Comparison of ENCODE assay signal across 26 mouse cellular contexts in the genomic region with DNA sequence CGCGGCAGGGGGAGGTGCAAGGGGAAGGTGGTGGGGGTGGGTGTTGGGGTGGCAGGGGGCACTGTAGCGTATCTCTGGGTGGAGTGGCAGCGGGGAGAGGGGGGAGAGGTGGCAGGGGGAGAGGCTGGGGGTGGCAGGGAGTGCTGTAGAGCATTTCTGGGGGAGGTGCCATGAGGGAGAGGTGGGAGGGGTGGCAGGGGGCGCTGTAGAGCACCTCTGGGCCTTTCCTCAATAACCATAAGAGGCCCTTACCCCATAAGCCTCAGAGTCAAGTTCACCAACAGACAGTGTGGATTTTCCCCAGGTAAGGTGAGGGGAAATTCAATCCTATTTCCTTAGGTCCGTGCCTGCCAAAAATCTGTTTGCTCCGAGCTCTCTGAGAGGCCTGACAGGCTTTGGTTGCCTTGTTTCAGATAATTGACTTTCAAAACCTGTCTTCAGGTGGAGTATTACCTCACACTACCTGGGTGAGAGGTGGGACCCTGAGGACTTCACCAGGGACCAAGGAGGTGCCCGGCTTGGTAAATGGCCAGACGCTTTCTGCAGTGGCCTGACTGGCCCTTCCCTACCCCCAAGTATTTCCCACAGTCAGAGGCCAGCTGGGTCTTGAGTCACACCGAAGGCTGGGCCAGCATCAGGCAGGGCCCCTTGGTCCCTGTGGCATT. TPM values are rescaled to one million over a fixed set of nuclear protein-coding genes. Genes with fewer than 3 reads are reported as not detected.
DNase-seq lines count a peak whose midpoint lies in the region; TF ChIP-seq lines count a peak whose summit lies in the region.
"Had no signal": no experiment of that assay in that cellular context is flagged by ENCODE, and none has a peak within 500 bp of the region (broad histone marks: within the 10 kb centered on the region; RNA-seq: fewer than 3 reads in every experiment).

No protein-coding gene starts in this region.

- 0 out of 2 replicates have a peak, but pooled peaks have one; percentile 17 for TF ChIP-seq CTCF in layer of hippocampus, adult 2 months (conservative IDR thresholded peaks at IDR 0.05)
- no peak for TF ChIP-seq CTCF in heart, adult 2 months (IDR thresholded peaks at IDR 0.05)

- H3K79me2 ChIP-seq in heart, adult 2 months (replicated peaks; ENCODE audit: control insufficient read depth, insufficient read depth, low read length) = no peaks in the 10 kb centered on the region

- no peak for TF ChIP-seq EP300 in heart, adult 2 months (IDR thresholded peaks at IDR 0.05; ENCODE audit: insufficient read depth, low read depth, low read length)

- no peak for TF ChIP-seq POLR2A in heart, adult 2 months (IDR thresholded peaks at IDR 0.05; ENCODE audit: insufficient read depth, low read depth, low read length)

- no peak overlapping the region for H3K9ac ChIP-seq in heart, adult 2 months (ENCODE audit: low read depth, low read length)
- H3K9ac ChIP-seq: kidney, embryonic 15.5 days; limb, embryonic 13.5 days; liver, embryonic 13.5 days; neural tube, embryonic 12.5 days had no signal

- peaks cover 3% of the 10 kb centered on the region; the same call in 1 of the 2 replicates for H3K27me3 ChIP-seq in heart, adult 2 months (ENCODE audit: control insufficient read depth, insufficient read depth, low read length)

- no peak for DNase-seq in layer of hippocampus, adult 2 months (ENCODE audit: low spot score in 2 of 2)
- no peak for DNase-seq in layer of hippocampus, postnatal 10 days (ENCODE audit: low spot score in 2 of 2)
- peak; percentile 5 for DNase-seq in 3T3-L1 (ENCODE audit: low read depth, low spot score)
- peak; percentile 31 for DNase-seq in fat pad, adult 2 months (ENCODE audit: extremely low read depth, low read depth, low spot score)
- DNase-seq in lung, postnatal 4 days = peak; percentile 22 to 56
- DNase-seq in testis, postnatal 10 days (ENCODE audit: low spot score) = no peak
- DNase-seq in heart, adult 2 months = no peak
- DNase-seq: adrenal gland, postnatal 36 days; cerebellum, adult 11-12 months; cerebellum, postnatal 14 days; gastrocnemius, postnatal 14 days; heart, adult 18-20 months; heart, postnatal 36 days; kidney, postnatal 4 days; liver, embryonic 13.5 days had no signal

- no peak overlapping the region for H3K4me3 ChIP-seq in layer of hippocampus, adult 2 months
- no peak overlapping the region for H3K4me3 ChIP-seq in heart, adult 2 months
- H3K4me3 ChIP-seq: kidney, embryonic 15.5 days; limb, embryonic 13.5 days; liver, embryonic 13.5 days; midbrain, embryonic 10.5 days; neural tube, embryonic 12.5 days had no signal

- 61% methylated on average over 9 of the region's 10 CpGs for WGBS in heart, adult 2 months

- H3K36me3 ChIP-seq in heart, adult 2 months (ENCODE audit: control insufficient read depth, insufficient read depth, low read length) = no peaks in the 10 kb centered on the region
- H3K36me3 ChIP-seq: kidney, embryonic 15.5 days; limb, embryonic 13.5 days; liver, embryonic 13.5 days; neural tube, embryonic 12.5 days had no signal

- intact Hi-C loops in heart, adult 2 months (cut with DNase I) = no loop called here

- H3K4me1 ChIP-seq in heart, adult 2 months (ENCODE audit: control insufficient read depth, insufficient read depth, low read length) = no peaks in the 10 kb centered on the region
- H3K4me1 ChIP-seq: liver, embryonic 13.5 days had no signal

- H3K27ac ChIP-seq in layer of hippocampus, adult 2 months = no peak overlapping the region
- no peak overlapping the region for H3K27ac ChIP-seq in heart, adult 2 months
- H3K27ac ChIP-seq: kidney, embryonic 15.5 days; limb, embryonic 13.5 days; liver, embryonic 13.5 days; macrophage; neural tube, embryonic 12.5 days had no signal

RNA-seq across cellular contexts. Expression of a gene that starts 33.8 kb away (rescaled TPM):
- not detected for total RNA-seq in layer of hippocampus, adult 2 months (2021)
- under 1 TPM in 1 of 2 experiments, not detected in 1; 0.11 TPM for total RNA-seq in layer of hippocampus, postnatal 10 days (2021)
- total RNA-seq in heart, adult 2 months (2021) = not detected
- not detected in 2 replicates for polyA plus RNA-seq in heart, adult 2 months (2012; rRNA removed)
- total RNA-seq: adrenal gland, postnatal 36 days; heart, adult 18-20 months; heart, postnatal 36 days; layer of hippocampus, postnatal 25 days; left cerebral cortex, postnatal 10 days; monocyte, adult 5-6 weeks had no signal
- polyA plus RNA-seq: heart, embryonic 14.5 days; intestine, embryonic 16.5 days; liver, embryonic 13.5 days; macrophage; stomach, embryonic 14.5 days had no signal

Comparison
In these comparisons a context has a peak if more than half of its experiments do, and no peak if none do; other contexts are left out.
1. DNase-seq: peak in 3T3-L1 (single experiment), fat pad, adult 2 months (single experiment) and lung, postnatal 4 days (2 of 2); none in layer of hippocampus, adult 2 months (0 of 2), layer of hippocampus, postnatal 10 days (0 of 2), testis, postnatal 10 days (single experiment) and heart, adult 2 months (0 of 2).